Mouse (Mus musculus) megakaryocyte, adult 5-6 weeks (primary cell): ENCODE results near the gene Idh3g. TPM values are rescaled to one million over a fixed set of nuclear protein-coding genes. Genes with fewer than 3 reads are reported as not detected.
A peak's percentile ranks its signal among the peaks of the same experiment; 100 is the strongest.

Experiments used
- ATAC-seq: 2 replicates; pipeline ENCODE4 v1.8.0; 2016; ENCODE audit warnings: mild to moderate bottlenecking, inconsistent platforms; ENCODE audit not compliant: poor library complexity, severe bottlenecking
- total RNA-seq, 2 experiments: library from RNA; stranded (forward) in 1 of 2; stranded (reverse) in 1 of 2; fragments of 153-499, 151-499 nt in 1 of 2; fragments of 221-1000, 200-1000 nt in 1 of 2; gene quantifications; 2 replicates each; pipeline versions ENCODE4 v1.2.3 to v1.2.4; 2015 to 2017

The Idh3g gene
- total RNA-seq (2015) (277 and 286 TPM in 2 replicates), total RNA-seq (2017) (154 and 172 TPM in 2 replicates)

DNA sequence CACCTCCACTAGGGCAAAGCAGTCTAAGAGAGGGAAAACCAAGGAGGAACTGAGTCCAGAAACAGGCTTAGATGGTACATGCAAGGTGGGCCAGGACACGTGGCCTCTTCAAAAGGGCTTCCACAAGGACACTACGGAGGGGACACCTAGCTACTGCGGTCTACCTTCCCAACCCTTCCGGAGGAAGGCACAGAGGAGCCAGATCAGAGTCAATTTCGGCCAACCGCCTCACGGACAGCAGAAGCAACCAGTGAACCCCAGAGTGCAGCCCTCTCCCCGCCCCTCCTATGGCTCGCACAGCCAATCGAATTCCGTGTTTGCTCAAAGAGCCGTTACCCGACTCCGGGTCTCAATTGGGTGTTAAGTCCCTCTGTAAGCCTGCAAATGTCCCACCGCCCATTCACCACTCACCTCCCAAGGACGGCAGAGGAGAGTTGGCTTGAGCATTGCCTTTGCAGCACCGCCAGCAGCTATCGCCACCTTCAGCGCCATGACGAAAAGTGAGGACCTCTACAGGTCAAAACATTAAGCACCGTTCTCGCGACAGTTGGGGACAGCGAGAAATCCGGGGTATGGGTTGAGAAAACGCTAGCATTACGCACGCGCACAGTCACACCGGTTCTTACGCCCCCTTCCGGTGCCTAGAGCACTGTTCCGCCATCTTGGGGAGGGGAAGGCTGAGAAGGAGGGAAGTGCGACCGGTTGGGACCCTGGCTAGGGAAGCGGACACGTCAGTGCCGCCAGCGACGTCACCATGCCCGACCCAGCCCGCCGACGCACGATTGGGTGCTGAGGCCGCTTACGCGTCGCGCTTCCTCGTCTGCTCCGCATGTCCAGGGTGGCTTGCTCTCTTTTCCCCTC, at the start of gene Idh3g, which contains the start of gene Ssr4:
TSS of gene Idh3g (minus strand) at position 534 of the 861 bp plus-strand sequence.
TSS of gene Ssr4 (plus strand) at position 665 of the 861 bp plus-strand sequence.
- peak; percentile 91 for ATAC-seq

DNA sequence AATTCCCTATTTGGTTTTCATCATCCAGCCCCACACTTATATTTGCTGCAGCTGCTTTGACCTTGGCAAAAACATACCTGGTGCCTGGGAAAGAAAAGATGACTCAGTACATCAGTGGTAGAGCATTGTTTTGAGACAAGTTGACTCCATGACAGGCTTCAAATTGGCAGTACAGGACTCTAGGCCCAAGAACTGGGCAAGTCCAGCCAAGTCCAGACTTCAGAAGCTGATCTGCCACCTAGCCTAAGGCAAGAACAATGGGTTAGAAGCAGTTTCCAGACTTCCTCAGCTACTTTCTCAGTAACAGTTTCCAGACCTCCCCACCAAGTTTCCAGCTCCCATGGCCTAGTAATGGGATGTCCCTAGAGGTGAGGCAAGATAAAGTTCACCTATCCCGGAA, 49.0 kb upstream of the Idh3g start:
- ATAC-seq, result no peak

DNA sequence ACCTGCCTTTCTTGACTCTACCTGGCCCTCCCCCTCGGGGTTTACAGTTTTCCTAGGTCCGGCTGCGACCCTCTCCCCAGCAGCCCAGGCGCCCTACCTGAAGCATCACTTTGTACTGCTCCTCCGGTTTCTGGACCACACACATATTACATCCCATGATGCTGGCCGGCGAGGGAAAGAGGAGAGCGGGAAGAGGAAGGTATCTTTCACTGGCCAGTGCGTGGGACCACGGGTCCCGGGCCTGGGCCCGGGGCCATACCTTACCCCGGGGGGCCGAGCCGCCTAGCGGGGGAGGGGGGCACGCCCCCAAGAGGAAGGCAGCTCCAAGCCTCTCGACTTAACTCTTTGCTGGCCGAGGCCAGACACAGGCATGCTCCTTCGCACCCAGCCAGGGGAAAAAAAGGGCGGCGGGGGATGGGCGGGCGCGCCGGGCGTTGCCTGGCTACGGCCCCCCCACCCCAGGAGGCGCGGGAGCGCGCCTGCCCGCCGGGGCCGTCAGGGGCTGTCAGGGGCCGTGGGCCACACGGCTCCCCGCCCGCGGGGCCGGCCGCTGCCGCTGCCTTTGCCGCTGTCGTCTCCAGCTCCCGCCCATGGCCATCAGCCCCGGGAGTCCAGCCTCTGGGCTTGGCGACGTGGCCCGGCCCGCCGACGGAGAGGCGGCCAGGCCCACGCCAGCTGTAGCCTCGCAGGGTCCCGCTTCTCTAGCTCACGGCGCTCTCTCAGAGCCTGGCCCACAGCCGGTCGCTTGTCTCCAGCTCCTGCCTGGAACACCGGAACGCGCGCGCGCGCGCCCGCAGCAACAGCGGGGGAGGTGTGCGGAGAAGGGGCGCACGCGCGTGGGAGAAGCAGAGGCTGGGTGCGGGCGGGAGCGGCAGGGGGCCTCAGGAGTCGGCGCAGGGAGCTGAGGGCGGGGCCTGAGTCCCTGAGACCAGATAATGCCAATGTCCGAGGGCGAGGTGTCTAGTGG, 37.8 kb upstream of the Idh3g start, which contains the start of gene Pdzd4:
TSS of gene Pdzd4 (minus strand) at position 785 of the 967 bp plus-strand sequence.
- ATAC-seq, result no peak

DNA sequence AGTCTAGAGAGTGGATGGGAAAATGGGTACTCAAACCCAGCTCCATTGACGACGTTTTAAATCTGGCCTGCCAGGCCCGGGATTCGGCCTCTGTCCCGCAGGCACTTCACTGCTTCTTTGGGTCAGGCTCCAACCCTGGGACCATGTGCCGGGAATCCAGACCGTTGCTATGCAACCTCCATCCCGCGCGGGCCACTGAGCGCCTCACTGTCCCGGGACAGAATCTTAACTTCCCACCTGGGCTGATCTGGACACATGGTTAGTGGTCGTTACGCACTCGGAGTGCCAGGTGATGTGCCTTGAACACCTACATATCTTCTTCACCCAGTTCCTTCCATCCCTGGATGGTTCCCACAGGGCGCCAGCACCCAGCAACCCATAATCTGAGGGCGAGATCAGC, 37.0 kb upstream of the Idh3g start:
- ATAC-seq, result no peak

DNA sequence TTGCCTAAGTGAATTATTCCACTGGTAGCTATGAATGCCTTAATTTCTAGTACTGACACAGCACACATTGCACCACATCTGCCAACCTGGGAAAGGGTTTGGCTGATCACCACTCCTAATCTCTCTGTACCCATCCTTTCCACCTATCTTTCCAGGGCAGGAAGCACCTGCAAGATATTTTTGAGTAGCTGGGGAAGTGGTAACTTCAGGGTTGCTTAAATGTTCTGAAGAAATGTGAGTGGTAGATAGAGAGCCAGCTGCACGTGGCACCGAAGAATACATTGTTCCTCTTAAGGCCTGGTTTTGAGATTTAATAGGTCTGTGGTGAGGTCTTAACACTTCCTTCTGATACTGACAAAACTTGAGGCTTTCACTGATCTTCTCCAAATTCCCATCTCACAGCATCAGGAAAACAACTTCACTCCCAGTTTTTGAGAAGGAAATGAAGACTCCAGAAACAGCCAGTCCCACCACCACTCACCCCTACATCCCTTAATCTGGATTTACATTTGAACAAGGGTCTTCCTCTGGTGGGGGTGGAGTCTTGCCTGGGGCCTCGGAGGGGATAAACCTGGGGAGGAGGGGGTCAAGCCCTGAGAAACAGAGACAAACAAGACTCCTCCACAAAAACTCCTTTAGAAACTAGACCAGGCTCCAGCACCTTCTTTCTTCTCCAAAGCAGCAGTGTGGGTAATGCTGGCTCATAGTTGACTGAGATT, 30.1 kb upstream of the Idh3g start:
- peak; percentile 78 for ATAC-seq

DNA sequence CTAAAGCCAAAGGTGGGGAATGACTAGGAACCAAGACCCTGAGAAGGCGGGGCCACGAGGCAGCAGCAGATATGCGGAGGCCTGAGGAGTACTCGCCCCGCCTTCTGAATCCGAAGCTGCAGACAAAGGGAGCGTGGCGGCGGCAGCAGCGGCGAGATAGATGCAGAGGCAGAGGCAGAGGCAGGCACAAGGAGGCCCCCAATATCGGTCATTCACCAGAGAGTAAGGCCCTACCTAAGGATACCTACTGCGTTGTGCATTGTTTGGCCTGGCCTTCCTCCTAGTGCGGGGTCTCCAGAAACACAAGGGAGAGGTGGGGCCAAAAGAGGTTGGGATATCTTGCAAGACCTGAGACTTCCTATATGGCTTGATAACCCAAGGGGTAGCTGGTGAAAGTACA, 28.4 kb upstream of the Idh3g start:
- no peak for ATAC-seq

DNA sequence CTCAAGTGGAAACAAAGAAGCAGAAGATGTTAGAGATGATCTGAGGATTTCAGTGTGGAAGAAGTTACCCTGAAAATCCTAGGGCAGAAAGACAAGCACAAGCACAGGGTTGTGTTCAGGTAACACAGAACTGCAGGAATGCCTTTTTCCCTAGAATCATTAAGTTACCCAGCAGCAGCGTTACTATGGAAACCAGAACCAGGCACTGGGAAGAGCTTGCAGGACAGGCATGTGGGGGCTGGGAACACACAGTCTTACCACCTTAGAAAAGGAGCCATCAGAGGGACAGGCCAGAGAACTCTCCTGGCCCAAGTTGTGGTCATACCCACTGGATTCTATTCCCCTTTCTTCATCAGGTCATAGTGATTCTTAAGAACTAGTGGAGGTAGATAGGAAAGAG, 19.1 kb upstream of the Idh3g start:
- no peak for ATAC-seq

DNA sequence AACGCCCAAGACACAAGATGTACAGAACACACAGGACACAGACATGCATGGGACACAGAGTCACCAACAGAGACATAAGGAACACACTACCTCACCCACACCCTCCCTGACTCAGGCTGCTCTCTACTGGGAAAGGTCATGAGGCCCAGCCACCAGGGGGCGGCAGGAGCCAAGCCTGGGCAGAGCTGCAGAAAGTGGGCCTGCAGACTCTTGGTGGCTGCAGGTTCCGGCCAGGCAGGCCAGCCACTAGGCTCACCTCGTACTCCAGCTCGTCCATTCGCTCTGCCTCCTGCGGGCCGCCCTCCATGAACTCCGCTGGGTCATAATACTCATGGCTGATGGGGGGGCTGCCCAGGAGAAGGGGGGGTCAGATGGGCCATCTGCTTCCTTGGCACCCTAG, 11.8 kb upstream of the Idh3g start:
- peak; percentile 96 for ATAC-seq

DNA sequence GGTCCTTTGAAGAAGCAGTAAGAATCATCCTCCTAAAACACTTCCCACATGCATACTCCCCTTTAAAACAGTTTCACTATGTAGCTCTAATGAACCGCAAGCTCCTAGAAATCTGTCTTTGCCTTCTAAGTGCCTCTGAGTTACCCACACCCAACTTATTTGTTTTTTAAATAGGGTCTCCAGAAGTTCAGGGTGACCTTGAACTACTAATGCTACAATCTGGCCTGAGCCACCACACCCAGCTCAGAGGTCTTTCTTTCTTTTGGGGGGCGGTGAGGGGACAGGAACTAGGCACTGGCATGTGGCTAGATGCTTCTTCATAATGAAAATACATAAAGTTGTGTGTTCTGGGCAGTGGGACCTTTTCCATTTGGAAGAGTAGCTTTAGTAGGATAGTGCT, 10.8 kb upstream of the Idh3g start:
- ATAC-seq, result no peak

DNA sequence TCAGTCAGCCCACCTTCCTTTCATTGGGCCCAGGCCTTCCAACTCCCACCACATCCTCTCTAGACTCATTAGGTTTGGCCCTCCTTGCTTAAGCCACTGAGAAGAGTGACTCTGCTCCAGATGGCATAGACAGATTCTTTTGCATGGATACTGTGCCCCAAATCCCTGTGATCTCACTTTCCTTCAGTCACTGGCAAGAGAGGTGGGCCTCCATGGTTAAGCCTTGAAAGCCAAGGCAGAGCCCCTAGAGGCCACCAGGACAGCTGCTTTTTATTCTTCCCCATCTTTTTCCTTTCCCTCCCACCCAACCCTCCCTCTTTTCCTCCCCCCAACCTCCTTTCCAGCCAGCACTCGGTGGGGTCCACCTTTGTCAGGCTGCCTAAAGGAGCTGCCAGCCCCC, 6.8 kb upstream of the Idh3g start:
- ATAC-seq, result no peak

DNA sequence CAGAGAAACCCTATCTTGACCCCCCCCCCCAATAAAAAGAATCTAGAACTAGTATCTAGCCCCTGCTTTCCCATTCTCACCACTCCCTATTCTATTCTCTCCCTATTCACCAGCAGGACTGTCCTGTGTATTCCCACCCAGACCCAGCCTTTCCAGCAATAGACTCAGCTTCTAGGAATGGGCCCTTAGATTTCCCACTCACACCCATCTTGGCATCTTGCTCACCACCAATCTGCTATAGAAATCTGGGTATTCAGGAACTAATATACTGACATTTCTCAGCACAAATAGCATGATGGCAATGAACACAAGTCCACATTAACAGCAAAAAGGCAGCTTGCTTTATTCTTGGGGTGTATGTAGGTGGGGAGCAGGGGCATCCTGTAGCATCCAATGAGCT, 6.3 kb upstream of the Idh3g start:
- no peak for ATAC-seq

DNA sequence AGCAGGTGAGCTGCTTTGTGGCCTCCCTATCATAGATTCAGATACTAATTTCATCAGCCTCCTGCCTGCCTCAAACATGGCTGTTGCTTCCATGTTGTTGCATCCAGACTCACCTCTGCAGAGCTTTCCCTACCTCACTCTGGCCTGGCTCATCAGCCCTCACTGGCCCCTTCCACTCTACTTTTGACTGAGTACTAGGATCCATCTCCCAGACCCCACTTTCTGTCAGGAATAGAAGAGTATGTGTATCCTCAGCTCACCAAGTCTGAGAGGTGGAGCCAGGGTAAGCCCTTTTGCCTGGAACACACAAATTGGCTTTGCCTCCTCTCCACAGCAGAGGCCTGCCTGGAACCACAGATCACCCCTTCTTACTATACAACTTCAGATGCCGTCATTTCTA, 1.8 kb upstream of the Idh3g start:
- ATAC-seq, result no peak

DNA sequence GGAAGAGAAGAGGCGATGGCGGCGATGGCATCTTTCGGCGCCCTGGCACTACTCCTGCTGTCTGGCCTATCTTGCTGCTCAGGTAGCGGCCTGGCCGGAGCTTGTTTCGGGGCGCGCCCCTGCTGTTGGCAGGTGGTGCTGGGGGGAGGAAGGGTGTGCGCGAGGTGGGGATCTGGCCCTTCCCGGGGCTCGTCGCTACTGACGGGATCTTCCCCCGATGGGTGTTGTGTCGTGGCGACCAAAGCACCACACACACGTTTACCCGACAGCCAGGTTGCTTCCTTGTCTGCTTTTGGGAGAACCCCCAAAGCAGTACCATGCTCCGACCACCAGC, 495 bp upstream of the Idh3g start:
- ATAC-seq, result no peak; the same call in 1 of the 2 replicates

DNA sequence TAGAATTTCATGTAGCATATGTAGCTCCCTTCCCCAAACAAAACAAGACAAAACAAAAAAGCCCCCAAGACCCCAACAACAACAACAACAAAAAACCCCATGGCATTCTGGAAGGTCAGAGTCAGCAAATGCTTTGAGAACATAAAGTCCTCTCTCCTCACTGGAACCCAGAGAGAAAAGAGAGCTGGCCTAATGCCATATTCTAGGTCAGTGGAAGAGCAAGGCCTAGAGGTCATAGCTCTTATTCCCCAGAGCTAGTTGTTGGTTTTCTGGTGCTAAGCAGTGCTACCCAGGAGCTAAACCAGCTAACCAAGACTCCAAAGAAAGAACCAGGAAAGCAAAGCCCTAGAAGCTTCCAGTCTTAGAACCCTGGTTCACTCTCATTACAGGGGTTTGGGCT, 1.0 kb downstream of the Idh3g start:
- ATAC-seq, result no peak

DNA sequence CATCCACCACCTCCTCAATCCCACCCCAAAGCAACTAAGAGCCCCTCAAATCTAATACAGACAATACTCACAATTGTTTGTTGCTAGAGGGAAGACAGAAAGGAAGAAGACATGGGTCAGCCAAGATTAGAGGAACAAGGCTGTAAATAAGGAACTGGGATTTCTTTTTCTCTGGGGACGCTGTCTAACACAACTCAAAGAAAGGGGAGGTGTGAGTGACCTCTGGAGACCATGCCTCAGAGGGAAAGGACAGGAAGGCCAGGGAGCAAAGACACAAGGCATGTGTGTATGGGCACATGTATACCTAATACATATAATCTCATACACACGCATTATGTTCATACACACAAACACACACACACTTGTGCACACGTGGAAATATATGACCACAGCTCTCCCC, 4.5 kb downstream of the Idh3g start:
- no peak for ATAC-seq

DNA sequence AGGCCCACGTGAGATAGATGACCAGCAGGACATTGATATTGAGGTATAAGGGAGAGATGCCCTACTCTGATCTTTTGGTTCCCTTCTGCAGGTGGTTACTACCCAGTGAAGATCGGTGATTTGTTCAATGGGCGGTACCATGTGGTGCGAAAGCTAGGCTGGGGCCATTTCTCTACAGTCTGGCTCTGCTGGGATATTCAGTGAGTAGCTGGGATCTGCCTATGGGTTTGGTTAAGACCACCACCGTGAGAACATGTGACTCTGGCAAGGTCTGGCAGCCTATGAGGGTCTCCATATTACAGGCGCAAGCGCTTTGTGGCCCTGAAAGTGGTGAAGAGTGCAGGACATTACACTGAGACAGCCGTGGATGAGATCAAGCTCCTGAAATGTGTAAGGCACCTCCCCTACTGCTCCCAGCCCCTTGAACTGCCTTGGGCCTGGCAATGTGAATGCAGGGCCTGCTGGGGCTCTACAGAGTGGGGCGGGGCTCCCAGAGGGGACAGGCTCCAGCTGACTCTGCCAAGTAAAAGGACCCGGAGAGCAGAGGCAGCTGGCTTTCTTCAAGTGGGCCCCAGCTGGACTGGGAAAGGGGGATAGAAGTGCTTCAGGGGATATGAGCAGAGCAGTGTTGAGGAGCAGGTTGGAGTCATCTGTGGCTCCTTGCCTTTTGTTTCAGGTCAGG, 11.8 kb downstream of the Idh3g start:
- ATAC-seq, result no peak

DNA sequence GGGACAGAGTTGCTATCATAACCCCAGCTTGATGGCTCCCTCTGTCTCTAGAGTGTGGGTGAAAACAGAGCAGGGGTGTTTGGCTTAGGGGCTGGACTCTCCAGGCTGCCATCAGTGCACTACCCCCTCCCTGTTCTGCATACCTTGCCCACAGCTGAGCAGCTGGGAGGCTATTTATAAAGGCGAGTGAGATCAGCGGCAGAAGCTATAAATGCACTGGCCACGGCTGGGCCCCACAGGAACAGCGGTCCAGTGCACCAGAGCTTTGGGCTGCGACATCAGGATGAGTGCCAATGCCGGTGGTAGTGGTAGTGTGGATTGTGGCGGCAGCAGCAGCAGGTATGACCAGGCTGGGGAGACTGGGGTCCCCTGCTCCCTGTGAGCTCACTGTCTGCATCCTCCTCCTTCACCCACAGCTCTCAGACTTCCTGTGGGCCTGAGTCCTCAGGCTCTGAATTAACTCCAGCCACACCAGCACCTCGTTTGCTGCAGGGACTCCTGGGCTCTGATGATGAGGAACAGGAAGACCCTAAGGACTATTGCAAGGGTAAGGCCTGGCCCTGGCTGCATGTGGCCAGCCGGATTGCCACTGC, 12.4 kb downstream of the Idh3g start, which contains the start of gene Srpk3:
TSS of gene Srpk3 (plus strand) at position 238 of the 593 bp plus-strand sequence.
- ATAC-seq, result no peak

DNA sequence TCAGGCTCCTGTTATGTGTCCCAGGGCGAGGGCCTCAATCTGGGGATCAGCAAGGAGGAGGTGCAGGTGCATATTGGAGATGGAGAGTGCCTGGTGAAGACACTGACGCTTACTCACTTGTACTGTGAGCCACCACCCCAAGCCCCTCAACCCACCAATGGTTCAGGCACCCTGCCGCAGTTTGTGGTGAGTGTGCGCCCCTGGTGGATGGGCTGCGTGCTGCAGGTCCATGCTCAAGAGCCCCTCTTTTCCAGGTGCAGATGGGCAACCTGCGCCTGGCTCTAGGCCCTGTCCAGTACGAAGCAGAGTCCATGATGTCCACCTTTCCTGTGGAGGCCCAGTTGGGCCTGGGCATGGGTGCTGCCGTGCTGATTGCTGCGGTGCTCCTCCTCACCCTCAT, 19.4 kb downstream of the Idh3g start:
- no peak for ATAC-seq

DNA sequence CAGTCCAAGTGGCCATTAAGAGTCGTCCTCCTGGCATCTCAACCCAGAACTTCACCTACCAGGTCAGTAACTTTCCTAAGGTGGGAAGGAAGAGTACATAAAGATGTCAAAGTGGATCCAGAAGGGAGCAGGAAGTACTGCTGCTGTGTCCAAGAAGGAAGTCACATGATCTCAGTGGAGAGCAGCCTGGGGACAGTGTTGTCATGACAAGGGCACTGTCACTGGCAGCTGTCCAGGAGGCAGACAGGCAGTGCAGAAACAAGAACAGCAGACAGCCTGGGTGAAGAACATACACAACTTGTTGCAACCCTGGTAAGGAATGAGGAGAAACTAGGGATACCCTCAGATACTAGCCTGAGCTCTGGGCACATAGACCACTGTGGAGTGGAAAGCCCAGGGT, 21.4 kb downstream of the Idh3g start:
- ATAC-seq, result peak; percentile 87
